Mouse (Mus musculus): ENCODE data around the gene Fyn. TPM values are rescaled to one million over a fixed set of nuclear protein-coding genes. Genes with fewer than 3 reads are reported as not detected.

Fyn gene
- polyA plus RNA-seq, 1 experiment from 2014 or later, result 20.2 TPM

- no peak for ATAC-seq (ENCODE audit: insufficient read depth, low FRiP score)
- no peak overlapping the region for H3K4me3 ChIP-seq (replicated peaks; ENCODE audit: low read length)
Measured at GRCm38 (mm10) chr10:39387556-39387955, 18.9 kb downstream of the Fyn start.

GRCm38 (mm10) chr10:39388144-39388543 lies 19.5 kb downstream of the Fyn start:
- Histone ChIP-seq H3K4me3 (replicated peaks; ENCODE audit: low read length) (no peak overlapping the region), H3K27ac (ENCODE audit: low read length) (no peak overlapping the region), H3K4me2 (ENCODE audit: low read depth, low read length) (no peak overlapping the region), H3K9ac (ENCODE audit: low read length) (no peak overlapping the region), H3K4me1 (ENCODE audit: control insufficient read depth, insufficient read depth, low read length) (peaks cover 13% of the 10 kb centered on the region), H3K27me3 (ENCODE audit: control insufficient read depth, insufficient read depth, low read length) (no peaks in the 10 kb centered on the region), H3K9me3 (replicated peaks; ENCODE audit: control insufficient read depth, low read length) (peaks cover 12% of the 10 kb centered on the region; the same call in 1 of the 2 replicates), H3K36me3 (ENCODE audit: control insufficient read depth, insufficient read depth, low read length) (peaks cover 10% of the 10 kb centered on the region; the same call in 1 of the 2 replicates)
- 72% methylated on average over 3 of the region's 3 CpGs for WGBS
- ATAC-seq (ENCODE audit: insufficient read depth, low FRiP score), result no peak

More at GRCm38 (mm10) chr10:39387556-39387955, 18.9 kb downstream of the Fyn start:
- Histone ChIP-seq H3K4me2 (ENCODE audit: low read depth, low read length) (no peak overlapping the region), H3K4me1 (ENCODE audit: control insufficient read depth, insufficient read depth, low read length) (peaks cover 13% of the 10 kb centered on the region), H3K36me3 (ENCODE audit: control insufficient read depth, insufficient read depth, low read length) (peaks cover 10% of the 10 kb centered on the region; the same call in 1 of the 2 replicates), H3K9me3 (replicated peaks; ENCODE audit: control insufficient read depth, low read length) (peaks cover 12% of the 10 kb centered on the region; the same call in 1 of the 2 replicates), H3K9ac (ENCODE audit: low read length) (no peak overlapping the region), H3K27me3 (ENCODE audit: control insufficient read depth, insufficient read depth, low read length) (no peaks in the 10 kb centered on the region), H3K27ac (ENCODE audit: low read length) (no peak overlapping the region)
- WGBS, result 68% methylated on average over 11 of the region's 11 CpGs

GRCm38 (mm10) chr10:39389451-39389891 lies 20.8 kb downstream of the Fyn start:
- H3K27me3 ChIP-seq (ENCODE audit: control insufficient read depth, insufficient read depth, low read length), result no peaks in the 10 kb centered on the region
- H3K36me3 ChIP-seq (ENCODE audit: control insufficient read depth, insufficient read depth, low read length), result peaks cover 10% of the 10 kb centered on the region; the same call in 1 of the 2 replicates
- H3K4me3 ChIP-seq (replicated peaks; ENCODE audit: low read length), result no peak overlapping the region
- H3K4me1 ChIP-seq (ENCODE audit: control insufficient read depth, insufficient read depth, low read length), result peaks cover 13% of the 10 kb centered on the region
- no peak overlapping the region for H3K9ac ChIP-seq (ENCODE audit: low read length)
- no peak overlapping the region for H3K27ac ChIP-seq (ENCODE audit: low read length)
- peaks cover 12% of the 10 kb centered on the region; the same call in 1 of the 2 replicates for H3K9me3 ChIP-seq (replicated peaks; ENCODE audit: control insufficient read depth, low read length)
- no peak for ATAC-seq (ENCODE audit: insufficient read depth, low FRiP score)
- H3K4me2 ChIP-seq (ENCODE audit: low read depth, low read length), result no peak overlapping the region
- 75% methylated on average over 11 of the region's 11 CpGs for WGBS

- 80% methylated on average over 7 of the region's 7 CpGs for WGBS
- ATAC-seq (ENCODE audit: insufficient read depth, low FRiP score), result no peak
- Histone ChIP-seq H3K27ac (ENCODE audit: low read length) (no peak overlapping the region), H3K9me3 (replicated peaks; ENCODE audit: control insufficient read depth, low read length) (peaks cover 12% of the 10 kb centered on the region; the same call in 1 of the 2 replicates), H3K4me1 (ENCODE audit: control insufficient read depth, insufficient read depth, low read length) (peaks cover 13% of the 10 kb centered on the region), H3K36me3 (ENCODE audit: control insufficient read depth, insufficient read depth, low read length) (peaks cover 10% of the 10 kb centered on the region; the same call in 1 of the 2 replicates), H3K4me3 (replicated peaks; ENCODE audit: low read length) (no peak overlapping the region), H3K27me3 (ENCODE audit: control insufficient read depth, insufficient read depth, low read length) (no peaks in the 10 kb centered on the region), H3K4me2 (ENCODE audit: low read depth, low read length) (no peak overlapping the region), H3K9ac (ENCODE audit: low read length) (no peak overlapping the region)
Measured at GRCm38 (mm10) chr10:39390541-39390940, 21.9 kb downstream of the Fyn start.

GRCm38 (mm10) chr10:39392900-39393483 lies 24.3 kb downstream of the Fyn start:
- no peak overlapping the region for H3K27ac ChIP-seq (ENCODE audit: low read length)
- 83% methylated on average over 6 of the region's 6 CpGs for WGBS
- H3K36me3 ChIP-seq (ENCODE audit: control insufficient read depth, insufficient read depth, low read length), result peaks cover 10% of the 10 kb centered on the region; the same call in 1 of the 2 replicates
- H3K4me1 ChIP-seq (ENCODE audit: control insufficient read depth, insufficient read depth, low read length), result no peaks in the 10 kb centered on the region
- no peaks in the 10 kb centered on the region for H3K27me3 ChIP-seq (ENCODE audit: control insufficient read depth, insufficient read depth, low read length)
- H3K4me2 ChIP-seq (ENCODE audit: low read depth, low read length), result no peak overlapping the region
- no peak overlapping the region for H3K9ac ChIP-seq (ENCODE audit: low read length)
- H3K9me3 ChIP-seq (replicated peaks; ENCODE audit: control insufficient read depth, low read length), result peaks cover 12% of the 10 kb centered on the region; the same call in 1 of the 2 replicates
- ATAC-seq (ENCODE audit: insufficient read depth, low FRiP score), result no peak
- no peak overlapping the region for H3K4me3 ChIP-seq (replicated peaks; ENCODE audit: low read length)

- ATAC-seq (ENCODE audit: insufficient read depth, low FRiP score), result no peak
- no peaks in the 10 kb centered on the region for H3K27me3 ChIP-seq (ENCODE audit: control insufficient read depth, insufficient read depth, low read length)
- H3K9ac ChIP-seq (ENCODE audit: low read length), result no peak overlapping the region
- H3K36me3 ChIP-seq (ENCODE audit: control insufficient read depth, insufficient read depth, low read length), result peaks cover 12% of the 10 kb centered on the region; the same call in 1 of the 2 replicates
- H3K4me2 ChIP-seq (ENCODE audit: low read depth, low read length), result no peak overlapping the region
- peaks cover 11% of the 10 kb centered on the region; the same call in 1 of the 2 replicates for H3K9me3 ChIP-seq (replicated peaks; ENCODE audit: control insufficient read depth, low read length)
- no peak overlapping the region for H3K4me3 ChIP-seq (replicated peaks; ENCODE audit: low read length)
- WGBS, result 92% methylated on average over 5 of the region's 5 CpGs
- no peak overlapping the region for H3K27ac ChIP-seq (ENCODE audit: low read length)
- H3K4me1 ChIP-seq (ENCODE audit: control insufficient read depth, insufficient read depth, low read length), result no peaks in the 10 kb centered on the region
Measured at GRCm38 (mm10) chr10:39395544-39395943, 26.9 kb downstream of the Fyn start.

GRCm38 (mm10) chr10:39398924-39399323 lies 30.3 kb downstream of the Fyn start:
- Histone ChIP-seq H3K27me3 (ENCODE audit: control insufficient read depth, insufficient read depth, low read length) (no peaks in the 10 kb centered on the region), H3K4me3 (replicated peaks; ENCODE audit: low read length) (no peak overlapping the region), H3K4me1 (ENCODE audit: control insufficient read depth, insufficient read depth, low read length) (no peaks in the 10 kb centered on the region), H3K9me3 (replicated peaks; ENCODE audit: control insufficient read depth, low read length) (no peaks in the 10 kb centered on the region), H3K36me3 (ENCODE audit: control insufficient read depth, insufficient read depth, low read length) (0 out of 2 replicates have a peak, but pooled peaks cover 3% of the 10 kb centered on the region), H3K27ac (ENCODE audit: low read length) (no peak overlapping the region), H3K9ac (ENCODE audit: low read length) (no peak overlapping the region), H3K4me2 (ENCODE audit: low read depth, low read length) (no peak overlapping the region)
- WGBS, result 80% methylated on average over 7 of the region's 7 CpGs
- no peak for ATAC-seq (ENCODE audit: insufficient read depth, low FRiP score)

- WGBS, result 88% methylated on average over 5 of the region's 5 CpGs
- H3K9ac ChIP-seq (ENCODE audit: low read length), result no peak overlapping the region
Measured at GRCm38 (mm10) chr10:39400155-39400554, 31.5 kb downstream of the Fyn start.

GRCm38 (mm10) chr10:39402487-39402886 lies 33.8 kb downstream of the Fyn start:
- peaks cover 9% of the 10 kb centered on the region for H3K4me1 ChIP-seq (ENCODE audit: control insufficient read depth, insufficient read depth, low read length)
- H3K4me2 ChIP-seq (ENCODE audit: low read depth, low read length), result no peak overlapping the region
- 0 out of 2 replicates have a peak, but pooled peaks cover 3% of the 10 kb centered on the region for H3K36me3 ChIP-seq (ENCODE audit: control insufficient read depth, insufficient read depth, low read length)
- H3K9ac ChIP-seq (ENCODE audit: low read length), result no peak overlapping the region
- H3K4me3 ChIP-seq (replicated peaks; ENCODE audit: low read length), result no peak overlapping the region
- 77% methylated on average over 6 of the region's 6 CpGs for WGBS
- no peaks in the 10 kb centered on the region for H3K27me3 ChIP-seq (ENCODE audit: control insufficient read depth, insufficient read depth, low read length)
- H3K27ac ChIP-seq (ENCODE audit: low read length), result no peak overlapping the region
- no peak for ATAC-seq (ENCODE audit: insufficient read depth, low FRiP score)
- no peaks in the 10 kb centered on the region for H3K9me3 ChIP-seq (replicated peaks; ENCODE audit: control insufficient read depth, low read length)

More at GRCm38 (mm10) chr10:39400155-39400554, 31.5 kb downstream of the Fyn start:
- no peaks in the 10 kb centered on the region for H3K4me1 ChIP-seq (ENCODE audit: control insufficient read depth, insufficient read depth, low read length)
- H3K27ac ChIP-seq (ENCODE audit: low read length), result no peak overlapping the region
- H3K4me2 ChIP-seq (ENCODE audit: low read depth, low read length), result no peak overlapping the region
- 0 out of 2 replicates have a peak, but pooled peaks cover 3% of the 10 kb centered on the region for H3K36me3 ChIP-seq (ENCODE audit: control insufficient read depth, insufficient read depth, low read length)
- H3K27me3 ChIP-seq (ENCODE audit: control insufficient read depth, insufficient read depth, low read length), result no peaks in the 10 kb centered on the region
- H3K9me3 ChIP-seq (replicated peaks; ENCODE audit: control insufficient read depth, low read length), result no peaks in the 10 kb centered on the region
- no peak for ATAC-seq (ENCODE audit: insufficient read depth, low FRiP score)
- H3K4me3 ChIP-seq (replicated peaks; ENCODE audit: low read length), result no peak overlapping the region
